Mouse (Mus musculus): ENCODE results near the gene Atp6ap1l. TPM values are rescaled to one million over a fixed set of nuclear protein-coding genes. Genes with fewer than 3 reads are reported as not detected.
"Not testable (repeated sequence)": the region's sequence is repeated elsewhere in the genome, so short reads cannot be mapped to it uniquely, and the experiment has no call there.

The Atp6ap1l gene
- total RNA-seq (2021) = not detected
- long read RNA-seq, experiment 1, partial matches to known transcripts = 0 of 1 reads
- long read RNA-seq, experiment 1, other reads (novel, unspliced or antisense) = 0 of 1 reads
- long read RNA-seq, experiment 2 = 0 reads

DNA sequence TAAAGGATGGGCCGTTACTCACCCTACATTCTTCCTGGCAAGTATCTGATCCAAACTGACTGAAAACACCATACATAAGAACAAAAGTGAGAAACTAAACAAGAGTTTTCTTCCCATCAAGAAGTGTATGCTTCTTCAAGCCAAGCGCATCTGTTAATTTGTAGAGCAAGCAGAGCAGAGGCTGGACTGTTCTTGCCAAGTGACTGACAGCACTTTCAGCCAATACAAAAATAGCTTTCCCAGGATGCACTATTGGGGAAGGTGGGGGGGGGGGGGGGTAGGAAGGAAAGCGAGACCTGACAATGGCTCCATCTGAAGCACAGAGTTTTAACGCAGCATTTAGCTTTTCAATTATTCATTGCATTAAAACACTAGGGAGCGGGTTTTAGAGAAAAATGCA lies at the start of gene Atp6ap1l:
TSS of gene Atp6ap1l (minus strand) at position 180 of the 400 bp plus-strand sequence.
- no peak for DNase-seq (ENCODE audit: low spot score in 2 of 2)

DNA sequence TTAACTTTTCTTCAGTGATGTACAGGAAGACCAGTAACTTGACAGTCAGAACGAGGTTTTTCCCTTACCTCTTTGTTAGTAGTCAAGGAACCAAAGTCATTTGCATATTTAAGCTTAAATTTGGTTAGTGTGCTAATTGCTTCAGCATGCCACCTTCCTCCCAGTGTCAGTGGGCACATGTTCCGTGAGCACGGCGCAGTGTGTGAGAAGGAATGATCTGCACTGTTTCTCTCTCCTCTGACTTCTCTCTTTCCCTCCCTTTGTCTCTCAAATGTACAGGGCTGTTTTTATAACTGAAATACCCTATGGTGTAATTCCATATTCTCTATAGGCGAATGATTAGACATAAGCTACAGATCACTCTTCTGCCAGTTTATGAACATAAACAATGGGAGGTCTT lies 34.4 kb upstream of the Atp6ap1l start:
- no peak for DNase-seq (ENCODE audit: low spot score in 2 of 2)

DNA sequence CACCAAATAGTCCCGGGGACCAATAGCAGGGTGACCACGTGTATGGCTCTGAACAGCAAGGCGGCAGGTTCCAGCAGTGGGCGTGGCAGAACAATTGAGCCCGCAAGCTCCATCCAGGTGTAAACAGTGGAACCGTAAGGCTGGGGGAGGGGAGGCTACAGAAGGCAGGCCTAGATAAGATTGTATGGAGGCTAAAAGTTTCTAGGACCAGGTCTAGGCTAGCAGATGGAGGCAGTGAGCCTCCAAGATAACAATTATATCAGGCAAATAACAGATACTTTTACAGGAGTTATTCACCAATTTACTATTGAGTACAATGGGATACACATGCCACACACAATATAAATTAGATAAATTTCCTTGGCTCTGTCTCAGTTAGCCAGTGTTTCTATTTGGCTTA lies 34.0 kb upstream of the Atp6ap1l start:
- no peak for DNase-seq (ENCODE audit: low spot score in 2 of 2)

DNA sequence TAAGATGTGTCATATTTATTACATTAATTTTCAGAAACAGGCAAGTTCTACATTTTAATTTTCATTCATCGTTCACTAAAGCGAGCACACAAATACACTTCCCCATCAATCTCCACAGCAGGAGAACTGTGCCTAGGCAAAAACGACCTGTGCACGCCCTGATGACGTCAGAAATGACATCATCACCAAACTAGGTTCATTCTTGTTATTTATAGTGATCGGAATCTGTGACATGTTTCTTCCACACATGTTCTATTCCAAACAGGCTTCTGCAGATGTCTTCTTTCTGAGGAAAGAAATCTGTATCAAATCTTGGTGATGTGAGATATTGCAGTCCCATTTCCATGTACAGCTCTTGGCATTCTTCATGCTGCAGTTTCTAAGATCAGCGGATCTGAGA lies 30.7 kb upstream of the Atp6ap1l start:
- DNase-seq (ENCODE audit: low spot score in 2 of 2) = no peak

DNA sequence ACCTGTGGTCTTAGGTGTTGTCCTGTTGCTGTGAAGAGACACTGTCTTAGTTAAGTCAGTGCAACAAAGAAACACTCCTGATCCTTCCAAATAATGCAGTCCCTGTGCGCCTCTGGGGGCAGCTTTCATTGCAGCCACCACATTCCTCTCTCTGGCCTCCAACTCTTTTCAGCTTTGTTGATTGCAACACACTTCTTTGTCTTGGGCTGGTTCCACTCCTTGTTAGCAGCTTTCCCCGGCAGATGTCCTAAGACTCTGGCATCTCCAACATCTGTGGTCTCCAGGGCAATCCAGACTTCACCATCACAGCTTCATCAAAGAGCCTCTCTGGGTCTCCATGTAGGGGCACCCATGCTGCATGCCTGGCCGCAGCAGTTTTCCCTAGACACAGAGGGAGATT lies 28.1 kb upstream of the Atp6ap1l start:
- no peak for DNase-seq (ENCODE audit: low spot score in 2 of 2)

DNA sequence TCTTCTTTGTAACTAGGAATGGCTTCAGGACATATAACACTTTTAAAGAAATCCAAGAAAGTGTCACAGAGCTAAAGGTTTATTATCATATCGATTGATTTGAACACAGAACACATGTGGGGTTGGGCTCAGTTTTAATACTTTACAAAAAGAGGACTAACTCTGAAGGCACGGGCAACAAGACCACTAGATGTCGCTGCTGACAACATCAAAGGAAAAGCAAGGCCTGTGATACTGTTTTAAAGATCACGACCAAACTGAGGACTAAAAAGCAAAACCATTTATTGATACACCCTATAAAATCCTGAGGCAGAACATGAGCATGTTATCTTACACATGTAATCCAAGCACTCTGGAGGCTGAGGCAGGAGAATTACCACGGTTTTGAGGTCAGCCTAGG lies 24.7 kb upstream of the Atp6ap1l start:
- DNase-seq (ENCODE audit: low spot score in 2 of 2) = peak; percentile 39 to 69

DNA sequence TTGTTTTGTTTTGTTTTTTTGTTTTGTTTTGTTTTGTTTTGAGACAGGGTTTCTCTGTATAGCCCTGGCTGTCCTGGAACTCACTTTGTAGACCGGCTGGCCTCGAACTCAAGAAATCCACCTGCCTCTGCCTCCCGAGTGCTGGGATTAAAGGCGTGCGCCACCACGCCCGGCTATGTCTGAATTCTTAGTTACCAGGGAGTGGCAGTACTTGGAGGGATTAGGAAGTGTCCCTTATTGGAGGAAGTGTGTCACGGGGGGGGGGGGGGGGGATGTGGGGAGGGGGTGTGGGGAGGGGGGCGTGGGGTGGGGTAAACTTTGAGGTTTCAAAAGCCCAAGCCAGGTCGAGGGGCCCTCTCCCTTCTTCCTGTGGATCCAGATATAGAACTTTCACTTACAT lies 23.1 kb upstream of the Atp6ap1l start:
- DNase-seq (ENCODE audit: low spot score in 2 of 2) = not testable (repeated sequence)

DNA sequence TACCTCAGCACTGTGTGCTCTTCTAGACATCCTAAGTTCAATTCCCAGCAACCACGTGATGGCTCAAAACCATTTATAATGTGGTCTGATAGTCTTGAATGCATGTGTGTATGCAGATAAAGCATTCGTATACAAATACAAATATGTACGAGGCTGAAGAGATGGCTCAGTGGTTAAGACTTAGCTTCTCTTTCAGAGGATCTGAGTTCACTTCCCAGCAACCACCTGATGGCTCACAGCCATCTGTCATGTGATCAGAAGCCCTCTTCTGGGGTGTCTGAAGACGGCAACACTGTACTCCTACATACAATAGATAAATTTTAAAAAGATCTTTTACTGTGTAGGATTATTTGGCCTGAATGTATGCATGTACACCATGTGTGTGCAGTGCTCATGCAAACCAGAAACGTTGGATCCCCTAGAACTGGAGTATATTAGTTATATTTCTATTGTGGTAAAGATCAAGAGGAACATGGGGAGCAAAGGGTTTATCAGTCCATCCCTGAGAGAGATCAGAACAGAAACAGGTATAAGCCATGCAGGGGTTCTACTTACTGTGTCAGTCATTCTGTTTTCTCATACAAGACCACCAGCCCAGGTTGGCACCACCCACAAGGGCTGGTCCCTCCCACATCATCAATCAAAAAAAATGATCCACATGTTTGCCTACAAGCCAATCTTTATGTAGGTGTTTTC lies 21.9 kb upstream of the Atp6ap1l start:
- no peak for DNase-seq (ENCODE audit: low spot score in 2 of 2)

DNA sequence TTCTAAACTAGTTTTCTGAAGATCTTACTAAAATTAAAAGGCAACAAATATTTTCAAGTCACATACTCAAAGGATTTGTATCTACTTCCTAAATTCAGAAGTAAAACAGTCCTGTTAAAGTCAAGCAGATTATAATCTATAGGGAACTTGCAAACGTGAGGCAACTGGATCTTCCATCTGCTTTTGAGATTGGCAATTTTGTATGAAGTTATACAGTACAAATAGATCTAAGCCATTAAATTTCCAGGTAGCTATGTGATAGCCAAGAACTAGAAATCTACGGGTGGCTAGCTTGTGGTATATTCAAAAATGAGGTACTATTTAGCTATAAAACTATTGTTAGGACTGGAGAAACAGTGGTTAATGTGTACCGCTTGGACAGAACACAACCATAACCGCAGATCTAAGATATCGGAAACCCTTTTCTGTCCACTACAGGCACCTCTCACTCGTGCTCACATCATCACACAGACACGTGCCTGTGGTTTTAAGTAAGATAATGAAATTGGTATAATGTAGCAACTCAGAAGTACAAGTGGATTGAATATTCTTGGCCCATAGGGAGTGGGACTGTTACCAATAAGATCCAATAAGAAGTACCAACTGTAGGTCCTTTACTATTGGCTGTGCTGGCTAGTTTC lies 21.1 kb upstream of the Atp6ap1l start:
- DNase-seq (ENCODE audit: low spot score in 2 of 2) = no peak

DNA sequence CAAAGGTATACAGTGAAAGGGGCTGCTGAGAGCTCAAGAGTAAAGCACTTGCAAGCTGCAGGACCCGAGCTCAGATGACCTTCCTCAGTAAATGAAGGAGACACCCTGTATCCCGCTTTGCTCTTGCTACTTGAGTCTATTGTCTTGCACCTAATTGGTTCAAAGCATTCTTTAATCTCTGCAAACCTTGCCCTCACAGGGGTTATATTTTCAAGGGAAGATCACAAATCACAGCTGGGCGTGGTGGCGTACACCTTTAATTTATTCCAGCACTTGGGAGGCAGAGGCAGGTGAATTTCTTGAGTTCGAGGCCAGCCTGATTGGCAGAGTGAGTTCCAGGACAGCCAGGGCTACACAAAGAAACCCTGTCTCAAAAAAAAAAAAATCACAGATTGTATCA lies 20.0 kb upstream of the Atp6ap1l start:
- no peak for DNase-seq (ENCODE audit: low spot score in 2 of 2)

DNA sequence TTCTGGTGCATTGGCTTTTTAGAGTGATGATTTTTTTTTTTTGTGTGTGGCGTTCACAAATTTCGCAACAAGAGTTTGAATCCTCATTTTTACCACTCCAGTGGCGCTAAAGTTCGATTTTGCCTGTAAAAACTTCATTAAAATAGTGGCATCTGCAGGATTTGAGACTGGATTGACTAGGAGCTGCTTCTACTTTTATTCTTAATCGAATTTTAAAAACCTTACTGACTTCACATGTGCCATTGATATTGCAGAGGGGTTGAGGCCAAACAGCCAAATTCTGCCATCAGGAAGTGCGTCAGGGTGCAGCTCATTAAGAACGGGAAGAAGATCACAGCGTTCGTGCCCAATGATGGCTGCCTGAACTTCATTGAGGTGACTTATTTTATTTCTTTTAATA lies 18.9 kb upstream of the Atp6ap1l start:
- no peak for DNase-seq (ENCODE audit: low spot score in 2 of 2)

DNA sequence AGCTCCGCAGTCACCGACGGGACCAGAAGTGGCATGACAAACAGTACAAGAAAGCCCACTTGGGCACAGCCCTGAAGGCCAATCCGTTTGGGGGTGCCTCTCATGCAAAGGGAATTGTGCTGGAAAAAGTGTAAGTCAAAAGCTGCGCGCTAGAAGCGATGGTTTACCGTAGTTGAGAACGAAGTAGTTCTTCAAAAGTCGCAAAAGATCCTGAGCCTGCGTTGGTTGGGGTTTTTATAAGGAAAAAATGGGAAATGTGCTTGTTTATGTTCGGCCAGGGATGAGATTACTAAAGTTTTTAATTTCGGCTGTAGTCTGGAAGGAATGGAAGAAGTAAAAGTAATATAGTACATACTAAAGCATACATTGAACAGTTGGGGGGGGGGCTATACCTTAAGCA lies 18.5 kb upstream of the Atp6ap1l start:
- not testable (repeated sequence) for DNase-seq (ENCODE audit: low spot score in 2 of 2)

DNA sequence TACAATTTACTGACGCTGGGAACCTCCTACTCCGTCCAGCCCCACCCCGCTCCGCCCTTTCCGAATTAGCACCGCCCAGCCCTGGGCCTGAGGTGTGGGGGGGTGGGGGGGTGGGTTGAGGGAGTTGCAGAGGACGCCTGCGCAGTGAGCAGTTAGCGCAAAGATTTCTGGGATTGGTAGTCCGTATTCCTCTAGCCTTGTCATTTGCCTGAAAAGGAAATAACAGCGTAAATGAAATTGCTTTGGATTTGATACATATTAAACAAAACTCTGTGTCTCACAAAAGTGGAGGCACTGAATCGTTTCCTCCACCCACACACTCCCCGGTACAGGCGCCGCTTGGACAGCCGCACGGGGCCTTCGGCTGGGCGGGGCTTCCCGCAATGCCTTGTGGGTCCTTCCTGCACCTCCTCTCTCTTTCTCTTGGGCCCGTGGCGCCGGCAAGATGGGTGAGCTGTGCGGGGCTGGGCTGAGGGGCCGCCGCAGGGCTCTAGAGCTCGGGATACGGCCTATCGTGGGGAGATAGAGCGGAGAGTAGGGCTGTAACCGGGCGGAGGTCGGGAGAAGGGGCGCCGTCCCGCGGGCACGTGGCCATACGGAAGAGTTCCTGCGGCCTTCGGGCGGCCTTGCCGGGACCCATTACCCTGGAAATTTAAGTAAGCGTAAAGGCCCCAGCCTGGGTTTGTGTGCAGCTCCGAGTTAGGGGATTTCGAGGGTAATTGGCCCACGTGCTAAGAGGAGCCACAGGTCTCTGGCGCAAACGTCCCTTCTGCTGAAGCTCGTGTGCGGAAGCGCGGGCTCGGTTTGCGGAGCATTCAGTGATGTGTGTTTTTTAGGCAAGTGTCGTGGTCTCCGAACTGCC lies 17.8 kb upstream of the Atp6ap1l start, which contains the start of gene Rps23:
TSS of gene Rps23 (plus strand) at position 208 of the 862 bp plus-strand sequence.
- DNase-seq (ENCODE audit: low spot score in 2 of 2) = peak; percentile 76 to 89

DNA sequence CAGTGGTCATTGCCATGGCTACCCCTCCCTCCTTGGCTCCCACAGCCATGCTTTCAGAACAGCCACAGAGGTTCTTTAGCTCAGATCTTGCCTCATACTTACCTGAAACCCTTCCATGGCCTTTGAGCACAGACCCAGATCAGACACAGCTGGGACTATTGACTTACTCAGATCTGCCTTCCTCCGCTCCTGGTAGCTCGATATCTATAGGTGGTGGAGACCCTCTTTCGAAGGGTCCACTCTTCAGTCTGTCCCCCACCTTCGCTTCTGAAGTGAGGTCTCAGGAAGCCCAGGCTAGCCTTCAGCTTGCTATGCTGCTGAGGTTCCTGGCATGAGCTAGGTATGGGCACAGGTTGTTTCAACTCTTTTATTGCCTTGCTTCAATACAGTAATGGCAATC lies 9.6 kb upstream of the Atp6ap1l start:
- no peak for DNase-seq (ENCODE audit: low spot score in 2 of 2)

DNA sequence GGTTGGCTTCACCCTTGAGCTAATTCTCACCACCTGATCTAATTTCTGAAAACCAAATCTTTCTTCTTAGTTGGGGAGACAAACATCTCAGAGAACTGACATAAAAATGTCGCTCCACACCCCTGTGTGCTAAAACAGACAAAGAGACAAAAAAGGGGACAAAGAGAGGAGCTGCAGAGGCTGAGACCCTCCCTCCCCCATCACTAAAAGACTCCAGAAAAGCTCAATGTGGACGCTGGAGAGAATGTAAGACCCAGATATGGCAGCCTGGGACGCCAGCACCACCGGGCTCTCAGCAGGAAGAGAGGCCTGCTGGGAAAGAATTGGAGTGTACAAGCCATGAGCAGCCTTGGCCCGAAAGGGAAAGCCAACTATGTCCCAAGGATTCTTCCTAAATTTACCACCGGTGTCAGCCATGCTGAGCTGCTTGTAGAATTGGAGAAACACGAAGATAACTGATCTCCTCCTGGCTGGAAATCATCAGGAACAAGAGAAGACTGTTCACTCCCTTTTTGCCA lies 8.6 kb upstream of the Atp6ap1l start:
- no peak for DNase-seq (ENCODE audit: low spot score in 2 of 2)

DNA sequence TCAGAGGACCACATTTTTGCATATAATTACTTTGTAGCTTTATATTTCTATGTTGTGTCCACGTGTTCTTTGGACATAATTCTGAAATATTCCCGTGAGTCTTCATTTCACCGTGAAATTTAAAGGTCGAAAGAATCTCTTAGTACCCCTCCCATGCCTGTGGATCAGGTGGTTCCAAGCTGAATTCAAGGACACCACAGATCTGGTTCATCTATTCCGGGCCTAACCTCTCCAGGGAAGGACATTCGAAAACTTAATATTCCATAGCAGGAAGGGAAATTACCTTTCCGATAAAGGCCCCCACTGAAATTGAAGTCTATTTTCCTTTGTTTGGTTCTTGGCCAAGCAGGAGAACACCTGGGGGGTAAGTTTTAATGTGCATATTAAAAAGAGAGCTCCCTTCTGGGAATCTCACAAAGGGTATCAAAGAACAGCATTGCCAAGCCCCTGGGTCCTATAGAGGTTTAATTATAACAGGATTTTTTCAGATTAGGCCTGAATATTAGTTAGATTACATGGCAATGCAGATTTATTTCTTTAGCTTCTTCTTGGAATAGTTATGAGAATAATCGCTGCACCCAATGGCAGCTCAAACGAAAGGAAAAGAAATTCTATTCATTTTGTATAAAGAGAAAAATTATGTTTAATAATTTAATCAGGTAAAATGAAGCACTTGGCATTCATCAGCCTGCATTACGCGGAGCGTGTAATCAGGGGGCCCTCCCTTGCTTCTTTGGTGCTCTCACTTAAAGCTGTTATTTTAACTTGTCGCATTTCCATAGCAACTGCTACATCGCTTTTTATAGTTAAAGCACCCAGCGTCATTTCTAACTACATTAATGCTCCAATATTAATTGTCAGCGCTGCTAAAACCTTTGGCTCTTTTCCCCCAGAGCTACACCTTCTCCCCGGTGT lies 7.9 kb upstream of the Atp6ap1l start:
- DNase-seq (ENCODE audit: low spot score in 2 of 2) = no peak

DNA sequence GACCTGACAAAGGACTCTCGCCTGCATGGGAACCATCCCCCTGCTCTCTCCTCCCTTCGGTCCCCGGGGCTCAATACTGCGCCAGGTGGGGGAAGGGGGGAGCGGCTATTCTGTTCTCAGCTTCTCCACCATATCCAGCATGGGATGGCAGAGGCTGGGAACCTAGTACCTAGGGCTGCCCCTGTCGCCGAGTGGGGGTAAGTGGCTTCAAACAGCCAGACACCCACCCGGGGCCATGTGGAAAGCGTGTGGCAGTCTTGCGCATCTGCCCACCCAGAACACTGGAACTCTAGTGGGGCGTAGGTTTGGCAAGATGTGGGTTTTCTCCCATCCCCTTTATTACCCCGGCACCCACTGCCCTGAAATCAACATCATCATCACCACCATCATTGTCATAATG lies 2.2 kb upstream of the Atp6ap1l start:
- DNase-seq (ENCODE audit: low spot score in 2 of 2) = no peak

DNA sequence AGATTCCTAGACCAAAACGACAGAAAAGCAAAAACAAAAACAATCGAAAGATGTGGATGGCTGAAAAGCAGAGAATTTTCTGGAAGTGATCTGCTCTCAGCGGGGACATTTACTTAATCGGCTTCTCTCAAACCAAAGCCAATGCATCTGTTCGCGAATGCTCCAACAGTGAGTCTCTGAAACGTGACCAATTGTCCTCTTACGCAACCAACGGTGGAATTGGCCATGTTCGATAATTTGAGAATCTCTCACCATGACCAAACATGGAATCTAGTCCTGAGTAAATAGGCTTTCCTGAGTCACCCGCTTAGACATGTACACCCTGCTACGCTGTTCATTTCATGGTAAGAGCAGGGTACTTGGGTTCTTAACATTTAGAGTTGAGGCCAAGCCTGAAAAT lies 8.3 kb downstream of the Atp6ap1l start:
- DNase-seq (ENCODE audit: low spot score in 2 of 2) = no peak

DNA sequence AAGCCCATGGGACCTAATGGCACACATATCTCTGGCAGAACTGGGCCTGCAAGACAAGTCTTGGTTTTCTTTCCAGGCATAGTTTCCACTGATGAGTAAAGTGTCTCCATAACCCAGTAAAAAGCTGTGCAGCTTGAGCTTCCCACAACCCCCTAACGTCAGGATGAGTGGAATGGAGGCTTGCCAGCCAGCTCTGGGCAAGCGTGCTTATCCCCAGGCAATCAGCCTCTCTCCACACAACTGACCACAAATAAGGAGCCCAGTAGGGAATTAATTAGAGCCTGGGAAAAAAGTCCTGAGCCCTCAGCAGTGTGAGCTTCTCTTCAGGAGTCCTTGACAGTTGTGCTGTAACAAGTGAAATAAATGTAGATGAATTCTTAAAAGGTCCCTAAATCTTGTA lies 9.1 kb downstream of the Atp6ap1l start:
- DNase-seq (ENCODE audit: low spot score in 2 of 2) = peak in 1 of 2 experiments; percentile 47

DNA sequence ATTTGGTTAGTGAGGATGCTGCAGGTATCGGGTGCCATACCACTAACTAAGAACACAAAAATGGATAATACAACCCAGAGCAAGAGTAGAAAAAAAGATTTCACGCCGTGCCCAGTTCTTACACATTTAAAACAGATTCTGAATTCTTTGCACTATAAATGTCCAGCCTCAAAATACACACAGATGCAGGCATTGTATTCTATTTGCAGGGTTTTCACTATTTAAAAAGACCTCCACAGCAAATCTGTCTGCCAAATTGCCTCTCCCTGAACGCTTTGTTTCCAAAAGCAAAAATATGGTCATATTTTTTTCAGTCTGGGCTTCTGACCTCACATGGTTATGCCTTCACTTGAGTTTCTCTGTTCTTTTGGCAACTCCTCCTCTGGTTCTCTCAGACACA lies 10.3 kb downstream of the Atp6ap1l start:
- peak in 1 of 2 experiments; percentile 1 for DNase-seq (ENCODE audit: low spot score in 2 of 2)
